Mouse (Mus musculus) limb, embryonic 11.5 days (tissue): ENCODE measurements around the gene Cebpe. TPM values are rescaled to one million over a fixed set of nuclear protein-coding genes. Genes with fewer than 3 reads are reported as not detected.

Experiments
- ATAC-seq: fragments of 200-750 bp; cut with Nextera tagmentation; 2 replicates; pipeline ENCODE4 v1.8.0; 2017; ENCODE audit warnings: low read depth; ENCODE audit not compliant: insufficient number of reproducible peaks, low FRiP score, low TSS enrichment
- DNase-seq: peaks from one replicate; pipeline ENCODE4 v3.0.0-alpha.2; 2015; ENCODE audit warnings: low spot score
- H3K27ac ChIP-seq: fragments of 300-500 bp; sonication (generic); replicated peaks from 2 replicates; pipeline ENCODE4 v1.5.1; 2014; ENCODE audit warnings: low read depth, mild to moderate bottlenecking, low read length
- H3K27me3 ChIP-seq: fragments of 300-500 bp; sonication (generic); 2 replicates; pipeline ENCODE4 v1.6.1; 2014; ENCODE audit warnings: mild to moderate bottlenecking, low read length, mixed read lengths; ENCODE audit not compliant: control insufficient read depth, insufficient read depth
- H3K36me3 ChIP-seq: fragments of 300-500 bp; sonication (generic); 2 replicates; pipeline ENCODE4 v1.6.1; 2014; ENCODE audit warnings: mild to moderate bottlenecking, low read length, moderate library complexity, mixed read lengths; ENCODE audit not compliant: control insufficient read depth, insufficient read depth
- H3K4me1 ChIP-seq: fragments of 300-500 bp; sonication (generic); 2 replicates; pipeline ENCODE4 v1.6.1; 2014; ENCODE audit warnings: low read length, mixed read lengths; ENCODE audit not compliant: control insufficient read depth, insufficient read depth
- H3K4me2 ChIP-seq: fragments of 300-500 bp; sonication (generic); 2 replicates; pipeline ENCODE4 v1.6.1; 2014; ENCODE audit warnings: low read depth, mild to moderate bottlenecking, moderate library complexity; ENCODE audit not compliant: severe bottlenecking
- H3K4me3 ChIP-seq: fragments of 300-500 bp; sonication (generic); 2 replicates; pipeline ENCODE4 v1.5.1; 2014; ENCODE audit warnings: low read depth, low read length
- H3K9ac ChIP-seq: fragments of 300-500 bp; sonication (generic); 2 replicates; pipeline ENCODE4 v1.6.1; 2014; ENCODE audit warnings: mild to moderate bottlenecking, low read length
- H3K9me3 ChIP-seq: fragments of 300-500 bp; sonication (generic); 2 replicates; pipeline ENCODE4 v1.6.1; 2016; ENCODE audit warnings: low read length; ENCODE audit not compliant: control insufficient read depth
- WGBS: fragments of 180-500 bp; shearing (Covaris S2); extraction: QIAGEN DNeasy Blood & Tissue Kit; methylation state at CpG from one replicate; pipeline ENCODE4 v1.1.7; 2014; 5-methylcytosine and 5-hydroxymethylcytosine counted together
- polyA plus RNA-seq: library from polyadenylated mRNA; unstranded; fragments of >200 nt; fragmentation: Nextera tagmentation; extraction: Ambion mirVana; gene quantifications from 2 replicates; pipeline ENCODE4 v1.2.1, GENCODE M21; 2014

Gene Cebpe
- polyA plus RNA-seq, 1 experiment from 2014 or later: not detected

DNA sequence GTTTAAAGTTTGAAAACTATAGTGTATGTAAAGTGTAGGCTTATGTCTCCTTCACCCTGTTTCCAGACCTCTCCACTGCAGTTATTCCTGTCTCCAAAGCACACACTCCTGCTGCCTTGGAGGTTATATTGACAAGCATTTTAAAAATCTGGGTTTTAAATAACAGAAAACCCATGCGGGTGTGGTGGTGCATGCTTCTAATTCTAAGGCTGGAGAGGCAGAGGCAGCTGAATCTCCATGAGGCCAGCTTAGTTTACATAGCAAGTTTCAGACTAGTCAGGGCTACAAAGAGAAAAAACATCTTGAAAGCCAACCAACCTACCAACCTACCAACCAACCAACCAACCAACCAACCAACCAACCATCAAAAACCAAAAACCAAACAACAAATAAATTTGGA is 3.4 kb upstream of the Cebpe start:
- H3K9me3 ChIP-seq: no peaks in the 10 kb centered on the region
- peaks cover 4% of the 10 kb centered on the region; the same call in 1 of the 2 replicates for H3K27me3 ChIP-seq
- ATAC-seq: no peak
- H3K36me3 ChIP-seq: no peaks in the 10 kb centered on the region
- WGBS: 57% methylated on average over 1 of the region's 1 CpGs
- no peak overlapping the region for H3K4me3 ChIP-seq
- no peak for DNase-seq
- H3K9ac ChIP-seq: no peak overlapping the region
- no peak overlapping the region for H3K4me2 ChIP-seq
- no peak overlapping the region for H3K27ac ChIP-seq
- H3K4me1 ChIP-seq: no peaks in the 10 kb centered on the region

GRCm38 (mm10) chr14:54714617-54715081 is 2.7 kb upstream of the Cebpe start:
- Histone ChIP-seq H3K36me3 (no peaks in the 10 kb centered on the region), H3K9me3 (no peaks in the 10 kb centered on the region), H3K27ac (no peak overlapping the region), H3K9ac (no peak overlapping the region), H3K4me1 (no peaks in the 10 kb centered on the region), H3K4me2 (peak overlapping the region; percentile 24), H3K27me3 (peaks cover 4% of the 10 kb centered on the region; the same call in 1 of the 2 replicates), H3K4me3 (no peak overlapping the region)
- DNase-seq (no peak), ATAC-seq (no peak)
- 2% methylated on average over 15 of the region's 15 CpGs for WGBS

- H3K9ac ChIP-seq: no peak overlapping the region
- no peak overlapping the region for H3K4me3 ChIP-seq
- DNase-seq (peak; percentile 82), ATAC-seq (no peak)
- peaks cover 4% of the 10 kb centered on the region; the same call in 1 of the 2 replicates for H3K27me3 ChIP-seq
- H3K4me2 ChIP-seq: peak overlapping the region; percentile 24
- no peaks in the 10 kb centered on the region for H3K9me3 ChIP-seq
- WGBS: under 1% methylated on average over 13 of the region's 13 CpGs
- H3K36me3 ChIP-seq: no peaks in the 10 kb centered on the region
- no peak overlapping the region for H3K27ac ChIP-seq
- H3K4me1 ChIP-seq: no peaks in the 10 kb centered on the region
These were observed 2.1 kb upstream of the Cebpe start for GRCm38 (mm10) chr14:54714121-54714520.

DNA sequence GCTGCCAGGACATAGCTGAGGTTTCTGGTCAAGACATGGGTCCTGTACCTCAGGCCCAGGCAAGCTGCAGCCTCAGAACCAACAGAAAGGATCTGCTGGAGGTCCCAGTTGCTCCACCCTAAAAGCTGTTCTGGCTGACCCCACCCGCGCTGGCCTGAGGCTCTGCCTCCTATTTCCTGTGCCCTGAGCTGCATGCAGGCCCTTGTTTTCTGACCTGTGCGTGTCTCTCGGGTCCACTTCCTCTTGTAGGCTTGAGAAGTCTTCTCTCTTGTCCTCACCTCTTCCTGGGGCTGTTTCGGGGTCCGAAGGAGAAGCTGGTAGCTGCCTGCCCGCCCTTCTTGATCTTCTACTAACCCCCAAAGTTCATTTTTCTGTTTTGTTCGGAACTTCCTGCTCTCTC is 887 bp upstream of the Cebpe start:
- H3K9ac ChIP-seq: no peak overlapping the region
- no peak for DNase-seq
- no peaks in the 10 kb centered on the region for H3K4me1 ChIP-seq
- no peak overlapping the region for H3K4me2 ChIP-seq
- ATAC-seq: no peak
- WGBS: 75% methylated on average over 8 of the region's 8 CpGs
- no peaks in the 10 kb centered on the region for H3K9me3 ChIP-seq
- no peak overlapping the region for H3K27ac ChIP-seq
- no peaks in the 10 kb centered on the region for H3K36me3 ChIP-seq
- H3K4me3 ChIP-seq: no peak overlapping the region
- peaks cover 4% of the 10 kb centered on the region; the same call in 1 of the 2 replicates for H3K27me3 ChIP-seq

- no peaks in the 10 kb centered on the region for H3K36me3 ChIP-seq
- 0 out of 2 replicates have a peak, but pooled peaks cover 2% of the 10 kb centered on the region for H3K27me3 ChIP-seq
- ATAC-seq: no peak
- no peak for DNase-seq
- 88% methylated on average over 9 of the region's 9 CpGs for WGBS
- H3K9ac ChIP-seq: no peak overlapping the region
- H3K4me3 ChIP-seq: no peak overlapping the region
- no peaks in the 10 kb centered on the region for H3K4me1 ChIP-seq
- H3K4me2 ChIP-seq: no peak overlapping the region
- H3K27ac ChIP-seq: no peak overlapping the region
- no peaks in the 10 kb centered on the region for H3K9me3 ChIP-seq
These were observed 2.9 kb downstream of the Cebpe start for GRCm38 (mm10) chr14:54709054-54709453.

- H3K4me2 ChIP-seq: no peak overlapping the region
- 57% methylated on average over 17 of the region's 17 CpGs for WGBS
- H3K4me3 ChIP-seq: no peak overlapping the region
- H3K27me3 ChIP-seq: 0 out of 2 replicates have a peak, but pooled peaks cover 4% of the 10 kb centered on the region
- no peaks in the 10 kb centered on the region for H3K36me3 ChIP-seq
- H3K9ac ChIP-seq: no peak overlapping the region
- H3K9me3 ChIP-seq: no peaks in the 10 kb centered on the region
- no peak for DNase-seq
- no peak overlapping the region for H3K27ac ChIP-seq
- no peak for ATAC-seq
- H3K4me1 ChIP-seq: no peaks in the 10 kb centered on the region
These were observed 5.2 kb downstream of the Cebpe start for GRCm38 (mm10) chr14:54706589-54707320.

GRCm38 (mm10) chr14:54705844-54706243 is 6.1 kb downstream of the Cebpe start:
- WGBS: 50% methylated on average over 5 of the region's 5 CpGs
- Histone ChIP-seq H3K27me3 (0 out of 2 replicates have a peak, but pooled peaks cover 4% of the 10 kb centered on the region), H3K27ac (no peak overlapping the region), H3K4me2 (no peak overlapping the region), H3K36me3 (no peaks in the 10 kb centered on the region), H3K4me3 (no peak overlapping the region), H3K4me1 (no peaks in the 10 kb centered on the region), H3K9me3 (no peaks in the 10 kb centered on the region), H3K9ac (no peak overlapping the region)
- DNase-seq (no peak), ATAC-seq (no peak)

DNA sequence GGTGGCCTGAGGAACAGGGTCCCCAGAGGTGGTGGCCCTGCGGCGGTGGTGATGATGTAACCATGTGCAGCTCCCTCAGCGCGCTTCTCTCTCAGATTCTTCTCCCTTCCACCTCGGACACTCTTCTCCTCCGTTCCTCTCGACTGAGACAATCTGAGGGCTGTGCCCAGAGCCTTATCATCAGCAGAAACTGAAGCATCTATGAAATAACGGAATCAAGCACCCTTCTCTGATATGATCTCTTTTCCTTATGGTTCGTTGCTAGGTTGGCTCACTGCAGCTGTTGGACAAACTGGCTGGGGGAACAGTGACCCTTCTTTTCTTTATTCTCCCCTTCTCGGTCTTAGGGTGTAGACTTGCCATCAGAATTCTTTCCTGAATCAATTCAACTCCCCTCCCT is 8.8 kb downstream of the Cebpe start:
- H3K27me3 ChIP-seq: 0 out of 2 replicates have a peak, but pooled peaks cover 2% of the 10 kb centered on the region
- 71% methylated on average over 10 of the region's 10 CpGs for WGBS
- H3K4me3 ChIP-seq: no peak overlapping the region
- H3K9ac ChIP-seq: no peak overlapping the region
- H3K4me1 ChIP-seq: no peaks in the 10 kb centered on the region
- DNase-seq (no peak), ATAC-seq (no peak)
- H3K9me3 ChIP-seq: no peaks in the 10 kb centered on the region
- no peaks in the 10 kb centered on the region for H3K36me3 ChIP-seq
- no peak overlapping the region for H3K27ac ChIP-seq
- H3K4me2 ChIP-seq: no peak overlapping the region
